Mouse (Mus musculus) Patski (cell line): ENCODE measurements around the gene Myh10. TPM values are rescaled to one million over a fixed set of nuclear protein-coding genes. Genes with fewer than 3 reads are reported as not detected.

Experiments used
- ATAC-seq: fragments of 100-300 bp; one replicate; pipeline ENCODE4 v1.8.0; 2021
- CTCF ChIA-PET: fragments of 350-600 bp; sonication (Branson Sonifier 250); formaldehyde crosslinking; loops from one replicate; lab custom pipeline; 2022; ENCODE audit warnings: inconsistent platforms; lab: Charles Lee
- POLR2A ChIA-PET: fragments of 350-600 bp; sonication (Branson Sonifier 250); formaldehyde crosslinking; loops from one replicate; lab custom pipeline; 2022; ENCODE audit warnings: antibody characterized with exemption, inconsistent platforms; lab: Charles Lee
- DNase-seq: peaks from one replicate; pipeline ENCODE4 v3.0.0-alpha.2; 2011; ENCODE audit warnings: low read depth, low spot score
- H3K27me3 ChIP-seq: fragments of 371-371 bp; one replicate; pipeline ENCODE4 v1.5.1; 2021
- CTCF ChIP-seq: fragments of 100-300 bp; IDR thresholded peaks from one replicate; pipeline ENCODE4 v1.5.1; 2021
- in situ Hi-C: fragments of 300-500 bp; cut with MboI; formaldehyde crosslinking; loops from 3 replicates; pipeline ENCODE4 v1.11.1; 2018; ENCODE audit warnings: low pct_unique_long_range_greater_than_20kb, mixed read lengths
- polyA plus RNA-seq: library from polyadenylated mRNA; unstranded; gene quantifications from one replicate; pipeline ENCODE4 v1.2.3, GENCODE M21; 2021

Myh10 gene
- polyA plus RNA-seq, 1 experiment from 2014 or later = 113 TPM

GRCm38 (mm10) chr11:68745374-68746200, 54.2 kb downstream of the Myh10 start:
- POLR2A ChIA-PET = no interaction called here
- CTCF ChIA-PET = interaction anchor here (1.2 kb wide), 1 partner anchor 20 kb away, joined by 3 read pairs; no protein-coding TSS in a partner anchor
- in situ Hi-C loops = no loop called here
- H3K27me3 ChIP-seq = no peaks in the 10 kb centered on the region
- no peak for ATAC-seq
- no peak for TF ChIP-seq CTCF
- DNase-seq = no peak

DNA sequence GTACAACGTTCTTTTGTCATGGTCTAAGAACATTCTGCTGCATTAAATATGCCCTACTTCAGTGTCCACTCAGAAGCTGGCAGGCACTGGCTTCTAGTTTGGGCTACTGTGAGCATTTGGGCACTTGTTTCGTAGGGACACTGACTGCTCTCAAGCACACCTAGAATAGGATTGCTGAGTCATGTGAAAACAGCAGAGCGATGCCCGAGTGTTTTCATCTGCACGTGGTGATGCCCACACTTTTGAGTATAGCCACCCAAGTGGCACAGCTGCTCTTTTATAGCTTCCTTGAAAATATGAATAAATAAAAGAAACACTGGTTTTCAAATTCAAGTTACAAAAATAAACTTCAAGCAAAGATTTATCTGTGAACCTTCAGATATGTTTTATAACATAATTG, 56.8 kb downstream of the Myh10 start:
- DNase-seq = no peak
- H3K27me3 ChIP-seq = no peaks in the 10 kb centered on the region
- ChIA-PET CTCF (no interaction called here), POLR2A (no interaction called here)
- in situ Hi-C loops = no loop called here
- no peak for TF ChIP-seq CTCF
- no peak for ATAC-seq

DNA sequence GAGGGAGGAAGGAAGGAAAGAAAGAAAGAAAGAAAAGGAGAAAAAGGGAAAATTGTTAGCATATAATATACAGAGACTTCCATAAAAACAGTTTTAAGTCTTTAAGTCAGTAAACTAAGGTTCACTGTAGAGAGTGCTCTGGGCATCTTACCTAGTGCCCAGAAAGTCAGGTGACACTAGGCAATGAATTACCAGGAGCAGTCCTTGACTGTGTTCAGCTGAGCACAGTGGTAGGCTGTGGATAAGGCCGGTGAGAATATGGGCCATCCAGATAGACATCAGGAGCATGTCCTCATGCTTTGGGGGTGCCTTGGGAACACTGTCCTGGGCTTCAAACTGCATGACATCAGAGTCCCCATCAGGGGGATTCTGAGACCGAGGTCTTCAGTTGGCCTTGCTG, 58.8 kb downstream of the Myh10 start:
- in situ Hi-C loops = no loop called here
- ChIA-PET POLR2A (no interaction called here), CTCF (interaction anchor here (0.9 to 1.4 kb wide), 4 partner anchors 12 to 58 kb away, joined by 3 to 4 read pairs (median 3); no protein-coding TSS in a partner anchor)
- TF ChIP-seq CTCF = no peak
- ATAC-seq = no peak
- no peak for DNase-seq
- H3K27me3 ChIP-seq = no peaks in the 10 kb centered on the region

DNA sequence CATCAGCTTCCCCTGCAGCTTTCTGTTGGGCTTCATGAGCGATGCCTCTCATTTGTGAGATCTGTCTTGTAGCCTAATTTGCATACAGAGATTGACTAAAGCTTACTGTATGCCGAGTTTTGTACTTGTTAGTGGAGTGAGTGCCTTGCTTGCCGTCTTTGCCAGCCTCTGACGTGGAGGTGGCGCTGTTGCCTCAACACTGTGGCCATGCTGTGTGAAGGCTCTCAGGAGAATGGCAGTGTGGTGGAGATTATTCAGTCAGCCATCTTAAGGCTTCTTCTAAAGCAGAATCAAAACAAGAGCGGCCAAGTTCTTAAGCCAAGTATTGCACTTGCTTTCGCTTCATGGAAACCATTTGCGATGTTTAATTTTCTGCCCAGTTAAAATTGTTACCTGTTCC, 59.6 kb downstream of the Myh10 start:
- ChIA-PET CTCF (interaction anchor here (0.9 to 1.4 kb wide), 5 partner anchors 13 to 57 kb away, joined by 3 to 4 read pairs (median 3); no protein-coding TSS in a partner anchor), POLR2A (no interaction called here)
- no peaks in the 10 kb centered on the region for H3K27me3 ChIP-seq
- no peak for ATAC-seq
- no peak for DNase-seq
- peak; percentile 60 for TF ChIP-seq CTCF
- in situ Hi-C loops = no loop called here

DNA sequence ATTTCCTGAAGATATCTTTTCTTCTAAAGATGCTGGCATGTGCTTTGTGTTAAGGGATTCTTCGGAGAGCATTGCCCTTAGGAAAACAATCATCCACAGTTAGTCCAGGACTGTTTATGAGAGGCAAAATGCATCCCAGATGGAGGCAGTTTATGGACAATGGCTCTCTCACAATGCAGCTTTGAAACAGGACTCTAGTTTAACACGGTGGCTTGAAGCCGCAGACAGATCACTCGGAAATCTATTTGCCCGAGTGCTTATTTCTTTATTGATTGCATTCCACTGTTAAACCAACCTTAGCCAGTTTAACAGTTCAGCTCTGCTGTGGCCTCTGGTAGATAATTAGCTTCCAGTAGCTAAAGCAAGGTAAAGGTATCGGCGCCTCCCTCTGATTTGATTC, 62.9 kb downstream of the Myh10 start:
- DNase-seq (peak; percentile 47), ATAC-seq (peak; percentile 81)
- in situ Hi-C loops = no loop called here
- no peak for TF ChIP-seq CTCF
- H3K27me3 ChIP-seq = no peaks in the 10 kb centered on the region
- ChIA-PET CTCF (interaction anchor here (1.1 kb wide), 1 partner anchor 138 kb away, joined by 3 read pairs; no protein-coding TSS in a partner anchor), POLR2A (no interaction called here)

GRCm38 (mm10) chr11:68756456-68757348, 65.3 kb downstream of the Myh10 start:
- no peaks in the 10 kb centered on the region for H3K27me3 ChIP-seq
- ATAC-seq = no peak
- DNase-seq = no peak
- TF ChIP-seq CTCF = no peak
- POLR2A ChIA-PET = interaction anchor here (0.5 kb wide), 1 partner anchor 16 kb away, joined by 3 read pairs; no protein-coding TSS in a partner anchor
- in situ Hi-C loops = no loop called here
- CTCF ChIA-PET = interaction anchor here (2.2 kb wide), 1 partner anchor 12 kb away, joined by 11 read pairs; no protein-coding TSS in a partner anchor

DNA sequence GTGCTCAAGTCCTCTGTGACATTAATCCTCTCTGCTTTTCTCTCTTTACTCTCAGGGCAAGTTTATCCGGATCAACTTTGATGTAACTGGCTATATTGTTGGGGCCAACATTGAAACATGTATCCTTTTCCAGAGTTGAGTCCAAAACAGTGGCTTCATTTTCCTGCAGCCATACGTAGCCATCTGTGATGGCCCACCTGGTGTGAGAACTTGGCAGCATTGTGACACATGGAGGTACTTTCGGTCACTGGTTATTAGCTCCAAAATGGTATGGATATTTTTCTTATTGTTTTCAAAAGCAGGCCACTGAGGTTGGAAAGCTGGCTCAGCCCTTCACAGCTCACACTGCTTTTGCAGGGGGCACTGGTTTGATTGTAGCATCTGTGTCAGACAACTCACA, 68.3 kb downstream of the Myh10 start:
- no peaks in the 10 kb centered on the region for H3K27me3 ChIP-seq
- TF ChIP-seq CTCF = no peak
- CTCF ChIA-PET = interaction anchor here (2.5 to 3.0 kb wide), 2 partner anchors 11 to 49 kb away, joined by 8 to 9 read pairs; no protein-coding TSS in a partner anchor
- ATAC-seq = no peak
- in situ Hi-C loops = no loop called here
- POLR2A ChIA-PET = no interaction called here
- DNase-seq = no peak

GRCm38 (mm10) chr11:68761155-68761554, 69.8 kb downstream of the Myh10 start:
- CTCF ChIA-PET = interaction anchor here (3.0 kb wide), 1 partner anchor 10 kb away, joined by 9 read pairs; no protein-coding TSS in a partner anchor
- no peaks in the 10 kb centered on the region for H3K27me3 ChIP-seq
- in situ Hi-C loops = no loop called here
- DNase-seq (no peak), ATAC-seq (no peak)
- POLR2A ChIA-PET = no interaction called here
- TF ChIP-seq CTCF = no peak

DNA sequence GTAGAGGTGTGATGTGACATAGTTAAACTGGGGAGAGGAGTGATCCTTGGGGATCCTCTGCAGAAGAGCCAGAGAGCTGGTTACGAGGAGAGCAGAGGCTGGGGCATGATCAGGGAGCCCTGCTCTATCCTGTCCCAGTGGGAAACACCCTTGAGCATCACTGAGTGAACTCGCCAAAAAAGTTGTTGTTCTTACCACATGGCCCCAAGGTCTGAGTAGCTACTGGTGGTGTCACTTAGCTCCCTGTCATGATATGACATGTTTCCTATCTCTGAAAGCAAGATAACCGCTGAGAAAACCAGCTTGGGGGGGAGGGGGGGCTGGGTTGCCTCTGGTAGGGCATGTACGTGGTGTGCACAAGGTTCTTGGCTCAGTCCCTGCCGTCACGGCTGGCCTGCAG, 70.3 kb downstream of the Myh10 start:
- in situ Hi-C loops = no loop called here
- no peak for ATAC-seq
- ChIA-PET POLR2A (no interaction called here), CTCF (interaction anchor here (3.0 kb wide), 1 partner anchor 9 kb away, joined by 9 read pairs; no protein-coding TSS in a partner anchor)
- TF ChIP-seq CTCF = no peak
- H3K27me3 ChIP-seq = no peaks in the 10 kb centered on the region
- no peak for DNase-seq

- no peak for ATAC-seq
- no peaks in the 10 kb centered on the region for H3K27me3 ChIP-seq
- no peak for DNase-seq
- ChIA-PET CTCF (interaction anchor here (1.7 kb wide), 1 partner anchor 13 kb away, joined by 4 read pairs; no protein-coding TSS in a partner anchor), POLR2A (no interaction called here)
- no peak for TF ChIP-seq CTCF
- in situ Hi-C loops = no loop called here
Observed at GRCm38 (mm10) chr11:68764622-68765021, 73.3 kb downstream of the Myh10 start.
